Mouse (Mus musculus) lung, adult 18-20 months (tissue): Measurements from ENCODE around the gene Map1s.

Experiments used
- DNase-seq, 2 experiments: peaks; one replicate each; pipeline ENCODE4 v3.0.0; 2022; ENCODE audit warnings: mixed read lengths in 2 of 2

Map1s gene

DNA sequence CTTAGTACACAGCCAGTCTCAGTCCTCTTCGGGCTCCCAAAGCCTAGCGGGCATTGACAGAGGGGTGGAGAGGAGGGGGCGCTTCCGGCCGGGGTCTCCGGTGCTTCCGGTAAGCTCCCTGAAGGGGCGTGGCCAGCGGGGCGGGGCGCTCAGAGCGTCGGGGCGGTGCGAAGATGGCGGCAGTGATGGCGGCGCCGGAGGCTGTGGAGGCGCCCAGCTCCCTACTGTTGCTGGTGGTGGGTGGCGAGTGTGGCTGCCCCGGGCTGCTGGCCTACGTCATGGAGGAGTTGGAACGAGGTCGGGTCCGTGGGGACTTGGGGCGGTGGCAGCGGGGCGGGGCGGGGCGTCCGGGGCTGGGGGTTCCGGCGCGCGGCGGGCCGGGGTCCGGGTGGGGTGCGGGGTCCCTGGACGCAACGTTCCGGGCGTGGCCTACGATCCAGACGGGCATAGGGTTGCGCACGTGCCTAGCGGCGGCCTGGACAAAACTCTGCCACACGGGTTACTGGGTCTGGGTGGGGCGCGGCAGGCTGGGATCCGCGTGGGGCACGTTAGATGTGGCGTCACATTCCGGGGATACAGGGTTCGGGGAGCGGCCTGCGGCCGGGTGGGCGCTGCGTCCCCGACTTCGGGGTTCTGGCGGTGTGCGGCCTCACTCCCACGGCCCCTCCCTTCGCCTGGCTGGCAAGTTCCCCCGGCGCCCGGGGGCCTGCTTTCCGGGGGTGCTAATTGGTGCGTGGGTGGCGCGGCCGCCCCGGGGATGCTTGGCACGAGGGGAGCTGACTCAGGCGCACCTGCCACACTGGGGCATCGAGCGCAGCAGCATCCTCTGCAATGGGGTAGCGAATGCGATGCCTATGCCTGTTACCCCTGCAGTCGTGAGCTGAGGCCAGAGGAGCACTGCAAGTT is at the start of gene Map1s:
TSS of gene Map1s (plus strand) at position 102 of the 906 bp plus-strand sequence.
- peak; percentile 61 to 74 for DNase-seq

GRCm38 (mm10) chr8:70856028-70856427 is 49.7 kb upstream of the Map1s start:
- DNase-seq: no peak

DNA sequence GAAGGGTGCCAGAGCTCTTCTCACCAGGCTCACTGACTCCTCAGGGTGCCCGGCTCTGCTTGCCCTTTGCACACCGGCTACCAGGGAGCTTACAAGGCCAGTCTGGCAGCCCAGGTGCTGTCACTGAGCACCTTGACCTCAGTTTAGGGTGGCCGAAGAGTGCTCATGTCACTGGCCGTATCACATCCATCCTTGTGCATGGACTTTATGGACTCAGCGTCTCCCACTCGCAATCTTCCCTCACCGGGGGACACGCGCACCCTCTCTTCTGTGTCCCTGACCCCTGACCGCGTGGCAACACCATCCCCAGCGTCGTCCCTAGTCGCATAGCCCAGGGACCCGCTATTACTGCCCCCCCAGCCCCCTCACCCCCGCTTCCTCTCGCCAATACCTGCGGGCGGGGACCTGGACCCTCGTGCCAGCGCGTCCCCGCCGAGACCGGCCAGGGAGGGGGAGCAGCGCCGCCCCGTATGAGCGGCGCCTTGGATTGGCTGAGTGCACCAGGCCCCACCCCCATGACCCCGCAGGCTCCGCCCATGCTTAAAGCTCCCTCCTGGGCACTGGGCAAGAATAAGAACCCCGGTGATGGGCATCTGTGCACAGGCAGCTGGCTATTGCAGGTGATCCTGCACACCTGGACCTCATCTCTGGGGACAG is 49.1 kb upstream of the Map1s start:
- DNase-seq: peak; percentile 77 to 78

DNA sequence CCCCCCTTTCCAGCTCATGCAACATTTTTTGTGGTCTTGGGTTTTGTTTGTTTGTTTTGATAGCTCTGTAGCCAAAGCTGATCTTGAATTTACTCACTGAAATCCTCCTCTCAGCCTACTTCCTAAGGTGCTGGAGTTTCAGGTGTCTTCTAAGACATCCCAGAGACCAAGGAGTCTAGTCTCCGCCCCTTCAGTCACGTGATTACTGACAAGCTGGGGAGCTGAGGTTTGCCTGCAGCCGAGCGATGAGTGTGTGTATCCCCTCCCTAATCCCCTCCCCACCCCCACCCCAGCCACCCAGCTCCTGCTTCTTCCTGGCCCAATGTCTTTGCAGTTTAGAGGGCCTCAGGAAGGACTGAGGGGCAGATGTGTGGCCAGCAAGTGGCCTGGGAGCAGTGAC is 48.2 kb upstream of the Map1s start:
- DNase-seq: no peak

GRCm38 (mm10) chr8:70862824-70863641 is 42.7 kb upstream of the Map1s start, which contains the start of gene Kcnn1:
TSS of gene Kcnn1 (minus strand) at chr8:70863258.
- DNase-seq: no peak

- DNase-seq: no peak
Observed at GRCm38 (mm10) chr8:70863956-70864711, 41.6 kb upstream of the Map1s start.

DNA sequence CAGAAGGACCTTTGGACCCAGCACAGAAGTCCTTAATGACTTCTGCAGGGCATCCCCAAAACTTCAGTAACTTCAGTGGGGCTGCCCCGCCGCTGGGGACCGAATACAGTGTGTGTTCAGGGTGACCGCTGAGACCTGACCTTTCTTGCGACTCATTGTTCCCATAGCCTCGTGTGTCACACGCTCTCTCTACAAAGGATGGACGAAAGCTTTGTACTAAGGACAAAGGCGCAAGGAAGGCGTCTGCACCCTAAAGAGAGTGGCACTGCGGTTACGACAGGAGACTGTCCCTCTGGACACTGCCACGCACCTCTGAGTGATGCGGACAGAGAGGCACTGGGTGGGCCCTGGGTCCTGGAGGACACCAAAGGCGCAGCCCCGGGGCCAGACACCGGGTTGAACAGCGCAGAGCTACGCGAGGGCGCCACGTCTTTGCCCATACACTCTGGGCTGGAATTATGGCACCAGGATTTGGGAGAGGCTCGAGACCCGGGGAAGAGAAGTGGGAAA is 41.0 kb upstream of the Map1s start:
- no peak for DNase-seq

DNA sequence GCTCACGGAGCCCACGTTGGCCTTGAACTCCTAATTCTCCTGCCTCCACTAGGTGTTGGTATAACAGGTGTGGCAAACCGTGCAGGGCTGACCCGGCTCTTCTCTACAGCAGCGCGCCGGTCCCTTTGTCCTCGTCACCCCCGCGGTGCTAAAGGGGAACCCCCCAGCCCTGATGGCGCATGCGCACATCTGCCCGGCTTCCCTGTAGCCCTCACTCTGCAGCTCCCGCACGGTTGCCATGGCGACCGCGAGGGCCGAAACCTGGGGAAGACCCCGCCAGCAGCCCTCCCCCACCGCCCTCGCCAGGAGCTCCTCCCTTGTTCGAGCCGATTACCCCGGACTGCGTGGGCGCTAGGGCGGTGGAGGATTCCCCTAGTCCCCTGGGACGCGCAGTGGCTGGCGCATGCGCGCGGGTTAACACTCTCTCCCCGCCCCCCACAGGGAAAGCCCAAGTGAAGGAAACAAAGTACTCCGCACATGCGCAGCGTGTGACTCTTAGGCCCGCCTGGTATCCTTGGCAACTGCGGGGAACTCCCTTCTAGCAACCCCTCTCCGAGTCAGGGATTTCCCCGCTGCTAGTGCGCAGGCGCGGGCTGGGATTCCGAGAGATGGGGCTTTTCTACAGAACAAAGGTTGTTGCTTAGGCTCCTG is 40.3 kb upstream of the Map1s start:
- DNase-seq: peak; percentile 99

DNA sequence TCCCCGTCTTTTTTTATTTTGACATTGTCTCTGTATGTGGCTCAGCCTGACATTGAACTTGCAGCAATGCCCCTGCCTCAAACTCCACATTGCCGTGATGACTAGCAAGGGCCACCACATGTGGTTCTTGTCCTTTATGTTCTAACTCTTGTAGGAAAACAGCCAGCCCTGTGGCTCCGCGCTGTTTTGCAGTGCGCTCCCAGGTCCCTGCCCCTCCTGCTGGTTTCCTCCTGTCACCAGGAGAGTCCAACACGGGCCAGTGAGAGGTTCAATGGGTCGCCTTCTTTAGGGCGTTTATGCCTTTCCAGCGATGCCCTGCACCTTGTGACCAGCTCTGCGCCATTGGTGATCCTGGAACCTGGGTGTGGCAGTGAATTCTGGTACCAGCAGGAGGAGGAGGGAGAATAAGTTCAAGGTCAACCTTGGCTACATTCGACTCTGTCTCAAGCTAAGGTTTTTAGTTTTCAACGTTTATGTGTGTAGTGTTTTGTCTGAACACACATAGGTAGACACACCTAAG is 39.7 kb upstream of the Map1s start:
- no peak for DNase-seq

GRCm38 (mm10) chr8:70866566-70866965 is 39.2 kb upstream of the Map1s start:
- no peak for DNase-seq

GRCm38 (mm10) chr8:70868559-70869198 is 37.1 kb upstream of the Map1s start:
- DNase-seq: peak; percentile 71 to 73

GRCm38 (mm10) chr8:70869199-70869571 is 36.5 kb upstream of the Map1s start:
- DNase-seq: no peak

- DNase-seq: peak; percentile 80 to 84
Observed at GRCm38 (mm10) chr8:70869601-70870041, 36.1 kb upstream of the Map1s start.

GRCm38 (mm10) chr8:70871195-70871807 is 34.4 kb upstream of the Map1s start:
- DNase-seq: no peak

DNA sequence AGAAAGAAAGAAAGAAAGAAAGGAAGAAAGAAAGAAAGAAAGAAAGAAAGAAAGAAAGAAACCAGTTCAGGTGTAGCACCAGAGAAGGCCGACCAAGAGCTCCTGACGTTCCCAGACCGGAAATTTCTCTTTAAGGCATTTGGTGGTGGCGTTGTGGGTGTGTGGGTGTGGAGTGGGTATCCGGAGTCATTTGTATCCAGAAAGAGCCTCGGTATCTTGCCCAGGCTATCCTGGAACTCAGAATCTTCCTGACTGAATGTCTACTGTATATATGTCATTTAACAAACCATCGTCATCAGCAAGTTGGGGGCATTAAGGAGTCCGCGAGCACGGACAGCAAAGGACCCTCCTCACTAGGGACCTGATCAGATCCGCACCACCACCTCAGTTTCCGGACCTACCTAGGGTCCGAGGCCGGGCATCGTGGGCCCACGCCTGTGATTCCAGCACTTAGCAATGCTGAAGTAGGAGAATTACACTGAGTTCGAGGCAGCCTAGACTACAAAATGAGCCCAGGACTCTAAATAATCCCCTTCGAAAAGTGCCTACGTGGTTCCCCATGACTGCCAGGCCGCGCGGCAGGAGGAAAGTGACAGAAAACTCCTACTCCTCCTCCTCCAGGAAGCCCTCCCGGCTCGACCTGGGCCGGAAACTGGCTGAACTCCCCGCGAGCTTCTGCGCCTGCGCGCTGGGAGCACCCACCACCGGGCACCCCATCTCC is 32.9 kb upstream of the Map1s start:
- no peak for DNase-seq

GRCm38 (mm10) chr8:70873364-70873985 is 32.3 kb upstream of the Map1s start, which contains the start of gene Ccdc124:
TSS of gene Ccdc124 (minus strand) at chr8:70873935.
- DNase-seq: peak; percentile 95 to 96

DNA sequence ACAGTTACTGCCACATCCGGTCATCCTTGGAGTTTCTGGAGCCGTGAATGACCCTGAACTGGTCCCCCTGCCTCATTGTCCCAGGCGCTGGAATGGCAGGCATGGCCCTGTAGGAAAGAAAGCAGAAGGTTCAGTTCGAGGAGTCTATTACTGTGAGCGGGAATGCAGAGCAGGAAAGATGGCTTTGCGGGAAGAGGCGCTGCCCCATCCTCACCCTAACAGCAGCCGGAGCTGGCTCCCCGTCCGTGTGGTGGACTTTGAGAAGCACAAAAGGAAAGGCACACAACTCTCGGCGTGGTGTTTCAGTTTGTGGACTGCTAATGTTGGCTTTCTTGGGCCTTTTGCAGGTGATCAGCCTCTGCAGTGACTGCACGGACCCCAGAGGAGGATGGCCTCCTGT is 31.3 kb upstream of the Map1s start:
- no peak for DNase-seq

DNA sequence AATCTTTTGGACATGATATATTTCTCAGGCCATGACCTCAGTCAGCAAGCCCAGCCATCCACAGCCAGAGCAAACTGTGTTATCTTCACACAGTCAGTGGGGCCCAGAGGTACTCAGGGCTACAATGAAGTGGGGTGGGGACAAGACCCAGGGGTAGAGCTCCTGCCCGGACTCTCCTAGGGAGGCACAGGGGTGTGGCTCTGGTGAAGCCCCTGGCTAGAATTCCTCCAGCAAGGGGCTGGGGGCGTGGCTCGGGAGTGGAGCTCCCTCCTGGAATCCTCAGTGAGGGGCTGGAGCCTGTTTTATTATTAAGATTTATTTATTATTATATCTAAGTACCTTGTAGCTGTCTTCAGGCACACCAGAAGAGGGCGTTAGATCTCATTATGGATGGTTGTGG is 29.4 kb upstream of the Map1s start:
- no peak for DNase-seq

DNA sequence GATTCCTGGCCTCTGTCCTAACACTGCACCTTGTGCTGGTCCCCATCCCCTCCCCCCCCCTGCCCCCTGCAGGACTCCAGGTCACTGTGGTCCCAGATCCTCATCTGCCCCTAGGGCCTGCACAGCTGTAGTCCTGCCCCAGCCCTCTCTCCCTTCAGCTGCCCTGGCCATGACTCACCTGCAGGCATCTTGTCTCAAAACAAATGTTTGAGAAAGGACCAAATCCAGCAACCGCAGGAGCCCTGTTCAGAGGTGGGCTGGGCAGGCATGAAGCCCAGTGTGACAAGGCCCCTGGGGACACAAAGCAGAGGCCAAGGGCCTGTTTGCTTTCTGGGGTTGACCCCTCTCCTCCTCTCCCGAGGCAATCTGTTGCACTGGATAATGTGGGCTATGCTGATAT is 27.6 kb upstream of the Map1s start:
- no peak for DNase-seq
